Mouse (Mus musculus) right cerebral cortex, postnatal 10 days (tissue): ENCODE results near the gene Prdx2.

Source experiments
- DNase-seq, 2 experiments: peaks; one replicate each; pipeline ENCODE4 v3.0.0; 2021; ENCODE audit warnings: low spot score in 2 of 2

Gene Prdx2

DNA sequence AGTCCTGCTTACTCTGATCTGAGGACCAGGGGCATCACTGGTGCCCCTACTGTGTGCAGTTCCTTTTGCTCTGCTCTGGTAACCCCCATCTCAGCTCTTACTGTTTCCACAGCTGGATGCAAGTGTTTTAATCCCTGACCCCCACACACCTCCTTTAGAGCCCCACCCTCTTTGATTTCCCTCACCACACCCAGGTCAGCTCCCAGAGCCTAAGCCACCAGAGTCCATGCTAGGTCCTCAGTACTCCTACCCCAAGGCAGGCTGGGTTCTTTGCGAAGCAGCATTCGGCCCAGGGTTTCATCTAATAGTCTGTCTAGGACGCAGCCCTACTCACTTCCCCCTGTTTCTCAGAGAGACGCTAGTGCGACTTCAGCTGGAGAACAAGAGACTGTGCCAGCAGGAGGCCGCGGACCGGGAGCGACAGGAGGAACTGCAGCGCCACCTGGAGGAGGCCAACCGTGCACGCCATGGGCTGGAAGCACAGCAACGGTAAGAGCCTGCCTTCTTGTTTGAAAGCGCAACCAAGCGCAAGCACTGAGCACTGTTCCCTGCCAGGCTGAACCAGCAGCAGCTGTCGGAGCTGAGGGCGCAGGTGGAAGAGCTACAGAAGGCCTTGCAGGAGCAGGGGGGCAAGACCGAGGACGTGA, 28.4 kb downstream of the Prdx2 start:
- DNase-seq, result peak; percentile 92 to 94

DNA sequence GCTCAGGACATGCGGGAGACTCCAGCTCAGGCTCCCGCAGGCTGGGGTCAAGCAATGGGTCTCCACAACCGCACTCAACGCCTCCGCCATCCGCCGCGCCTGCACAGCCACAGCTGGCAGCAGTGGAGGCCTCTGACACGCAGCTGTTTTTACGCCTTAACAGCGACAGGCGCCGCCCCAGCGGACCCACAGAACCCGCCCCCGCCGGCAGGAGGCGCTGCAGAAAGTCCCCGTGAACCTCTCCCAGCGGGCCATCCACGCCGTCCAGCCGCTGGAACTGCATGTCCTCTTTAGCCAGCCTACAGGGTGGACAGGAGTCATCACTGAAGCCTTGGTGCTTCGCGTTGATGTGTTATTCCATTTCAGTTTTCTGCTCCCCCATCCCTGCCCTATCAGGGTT, 38.3 kb downstream of the Prdx2 start:
- DNase-seq, result no peak

DNA sequence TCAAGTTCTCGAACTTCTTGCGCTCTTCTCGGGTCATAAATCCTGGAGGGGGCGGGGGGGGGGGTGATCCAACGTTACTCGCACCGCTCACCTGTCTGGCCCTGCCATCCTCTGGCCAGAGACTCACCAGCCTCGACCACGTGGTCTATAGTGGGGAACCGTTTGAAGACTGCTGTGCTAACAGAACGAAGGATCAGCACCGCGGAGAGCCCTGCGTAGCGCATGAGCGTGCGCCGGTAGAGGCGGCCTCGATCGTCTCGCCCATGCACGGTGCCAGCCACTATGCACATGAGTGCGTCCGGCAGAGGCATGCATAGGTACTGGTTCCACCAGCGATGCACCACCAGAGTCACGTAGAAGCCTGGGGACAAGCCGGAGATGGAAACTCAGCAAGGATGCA, 41.9 kb downstream of the Prdx2 start:
- DNase-seq, result no peak

DNA sequence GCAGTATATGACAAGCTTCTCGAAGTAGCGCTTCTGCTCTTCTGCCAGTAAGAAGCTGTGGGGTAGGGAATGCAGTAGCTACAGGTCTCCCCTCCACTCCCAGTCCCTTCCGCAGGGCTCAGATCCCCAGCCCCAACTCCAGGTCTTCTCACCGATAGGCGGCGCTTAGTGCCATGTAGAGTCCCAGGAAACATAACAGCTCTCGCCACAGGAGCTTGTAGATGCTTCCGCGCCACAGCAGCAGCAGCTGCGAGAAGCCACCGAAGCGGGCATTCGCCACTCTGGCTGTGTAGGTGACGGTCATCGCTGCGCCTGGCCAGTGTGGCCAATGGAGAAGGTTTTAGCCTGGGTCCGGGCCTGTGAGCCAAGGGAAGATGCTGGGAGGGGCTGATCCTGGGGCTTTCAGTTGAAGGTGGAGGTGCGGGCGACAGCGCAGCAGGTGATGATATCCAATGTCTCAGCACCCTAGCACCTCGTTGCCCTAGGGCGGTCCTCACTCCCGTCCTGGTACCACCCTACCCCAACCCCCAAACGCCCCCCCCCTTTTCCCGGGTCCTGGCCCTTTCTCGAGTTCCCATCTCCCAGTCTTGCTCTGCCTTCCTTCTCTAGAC, 43.9 kb downstream of the Prdx2 start:
- DNase-seq, result peak; percentile 79 to 85

GRCm38 (mm10) chr8:85014431-85014830, 45.0 kb downstream of the Prdx2 start, which contains the start of gene Best2:
TSS of gene Best2 (minus strand) at chr8:85014531.
- no peak for DNase-seq

DNA sequence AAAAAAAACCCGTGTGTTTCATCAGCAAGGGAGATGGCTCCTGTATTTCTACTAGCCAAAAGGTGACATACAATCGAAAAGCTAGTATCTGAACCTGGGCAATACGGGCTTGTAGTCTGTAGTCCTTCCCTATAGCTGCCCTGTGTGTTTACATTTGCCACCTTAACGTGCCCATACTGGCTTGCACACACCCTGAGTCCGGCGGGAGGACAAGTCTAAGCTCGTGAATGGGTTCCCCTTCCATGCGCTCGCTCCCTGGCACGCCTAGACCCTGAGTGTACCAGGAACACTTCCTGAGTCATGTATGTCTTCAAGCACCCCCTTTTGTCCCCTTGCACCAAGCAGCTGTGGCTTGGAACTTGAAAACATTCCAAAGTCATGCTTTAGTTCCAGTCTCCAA, 47.3 kb downstream of the Prdx2 start:
- no peak for DNase-seq

GRCm38 (mm10) chr8:85017209-85017608, 47.8 kb downstream of the Prdx2 start:
- DNase-seq, result no peak

DNA sequence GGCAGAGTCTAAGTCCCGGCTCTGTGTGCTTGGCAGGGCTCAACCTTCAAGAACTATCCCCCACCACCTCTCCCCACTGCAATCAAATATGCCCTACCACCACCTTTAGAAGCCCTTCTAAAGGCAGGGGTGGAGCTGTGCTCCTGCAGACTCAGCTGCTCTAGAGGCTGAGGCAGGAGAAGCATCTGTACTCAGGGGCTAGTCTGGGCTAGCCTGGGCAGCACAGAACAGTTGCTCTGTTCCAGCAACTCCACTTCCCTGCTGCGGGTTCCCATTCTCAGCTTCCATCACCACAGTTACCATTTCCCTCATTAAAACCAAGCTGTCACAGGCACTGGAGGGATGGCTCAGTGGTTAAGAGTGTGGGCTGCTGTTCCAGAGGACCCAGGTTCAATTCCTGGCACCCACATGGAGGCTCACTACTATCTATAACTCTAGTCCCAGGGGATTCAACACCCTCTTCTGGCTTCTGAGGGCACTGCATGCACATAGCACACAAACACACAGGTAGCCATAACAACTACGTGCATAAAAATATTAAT, 52.2 kb downstream of the Prdx2 start:
- DNase-seq, result no peak

DNA sequence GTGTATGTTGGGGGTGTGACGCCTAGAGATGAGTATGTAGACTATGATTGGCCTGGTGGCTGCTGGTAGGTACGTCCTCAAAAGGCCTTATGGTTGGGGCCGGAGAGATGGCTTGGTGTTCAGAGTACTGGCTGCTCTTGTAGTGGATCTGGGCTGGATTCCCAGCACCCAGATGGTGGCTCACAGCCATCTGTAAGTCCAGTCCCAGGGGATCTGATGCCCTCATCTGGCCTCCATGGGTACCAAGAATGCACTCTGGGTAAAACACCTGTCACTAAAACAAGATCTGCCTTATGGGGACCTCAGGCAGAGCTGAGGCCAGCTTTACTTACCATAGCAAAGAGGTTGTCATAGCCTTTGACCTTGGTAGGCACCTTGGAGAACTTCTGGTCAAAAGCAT, 54.5 kb downstream of the Prdx2 start:
- DNase-seq, result no peak
